Comparison of ENCODE assay signal across 13 mouse cellular contexts in genomic region chr16:57438288-57438685, GRCm38 (mm10).
DNase-seq lines count a peak whose midpoint lies in the region; ATAC-seq and TF ChIP-seq lines count a peak whose summit lies in the region.
"Had no signal": no experiment of that assay in that cellular context is flagged by ENCODE, and none has a peak within 500 bp of the region (broad histone marks: within the 10 kb centered on the region; RNA-seq: fewer than 3 reads in every experiment).

No protein-coding gene starts in this region.

- no peaks in the 10 kb centered on the region for H3K79me2 ChIP-seq in heart, adult 2 months (replicated peaks; ENCODE audit: control insufficient read depth, insufficient read depth, low read length)

- intact Hi-C loops in heart, adult 2 months (cut with DNase I): no loop called here

- no peaks in the 10 kb centered on the region for H3K9me3 ChIP-seq in heart, embryonic 16.5 days (replicated peaks; ENCODE audit: control insufficient read depth, low read length)
- H3K9me3 ChIP-seq in limb, embryonic 11.5 days (ENCODE audit: control insufficient read depth, low read length): no peaks in the 10 kb centered on the region

- no peak for TF ChIP-seq CTCF in heart, adult 2 months (IDR thresholded peaks at IDR 0.05)
- TF ChIP-seq CTCF in brain, embryonic 14.5 days (IDR thresholded peaks at IDR 0.05; ENCODE audit: borderline replicate concordance, extremely low read depth, insufficient read depth, insufficient read length): no peak

- no peak overlapping the region for H3K4me2 ChIP-seq in heart, embryonic 16.5 days (ENCODE audit: low read depth, low read length)
- H3K4me2 ChIP-seq in limb, embryonic 11.5 days (ENCODE audit: low read depth, severe bottlenecking): no peak overlapping the region

- ATAC-seq in heart, embryonic 16.5 days (replicated peaks; ENCODE audit: extremely low read depth, insufficient read depth, low FRiP score): no peak
- ATAC-seq in limb, embryonic 11.5 days (ENCODE audit: insufficient number of reproducible peaks, low FRiP score, low TSS enrichment, low read depth): no peak

- no peaks in the 10 kb centered on the region for H3K36me3 ChIP-seq in heart, embryonic 16.5 days (ENCODE audit: control insufficient read depth, insufficient read depth)
- no peaks in the 10 kb centered on the region for H3K36me3 ChIP-seq in heart, adult 2 months (ENCODE audit: control insufficient read depth, insufficient read depth, low read length)
- no peaks in the 10 kb centered on the region for H3K36me3 ChIP-seq in limb, embryonic 11.5 days (ENCODE audit: control insufficient read depth, insufficient read depth, low read length)

- DNase-seq in heart, adult 2 months: no peak
- DNase-seq in 3T3-L1 (ENCODE audit: low read depth, low spot score): peak; percentile 63
- peak; percentile 85 for DNase-seq in brain, embryonic 14.5 days (ENCODE audit: low read depth)
- DNase-seq in limb, embryonic 11.5 days (ENCODE audit: low spot score): no peak
- DNase-seq in frontal cortex, postnatal 14 days (ENCODE audit: low spot score in 2 of 2): no peak
- DNase-seq in natural killer cell, adult 2 months (ENCODE audit: low spot score in 2 of 2): no peak
- DNase-seq in left cerebral cortex, adult 8-10 months (ENCODE audit: low spot score in 2 of 2): no peak
- DNase-seq: cerebellum, adult 11 months; kidney, adult 18-20 months; thymus, postnatal 25 days had no signal

- H3K27ac ChIP-seq in heart, embryonic 16.5 days (ENCODE audit: low read length): peak overlapping the region; percentile 31; the same call in 1 of the 2 replicates
- no peak overlapping the region for H3K27ac ChIP-seq in heart, adult 2 months
- peak overlapping the region; percentile 16; the same call in 1 of the 2 replicates for H3K27ac ChIP-seq in limb, embryonic 11.5 days (replicated peaks; ENCODE audit: low read depth, low read length)
- H3K27ac ChIP-seq: macrophage had no signal

- TF ChIP-seq POLR2A in heart, adult 2 months (IDR thresholded peaks at IDR 0.05; ENCODE audit: insufficient read depth, low read depth, low read length): no peak
- no peak for TF ChIP-seq POLR2A in brain, embryonic 14.5 days (IDR thresholded peaks at IDR 0.05; ENCODE audit: borderline replicate concordance, extremely low read depth, insufficient read depth, insufficient read length, poor library complexity, severe bottlenecking)

- no peak overlapping the region for H3K9ac ChIP-seq in heart, embryonic 16.5 days (ENCODE audit: low read length)
- H3K9ac ChIP-seq in heart, adult 2 months (ENCODE audit: low read depth, low read length): no peak overlapping the region
- no peak overlapping the region for H3K9ac ChIP-seq in limb, embryonic 11.5 days (ENCODE audit: low read length)

- TF ChIP-seq EP300 in heart, adult 2 months (IDR thresholded peaks at IDR 0.05; ENCODE audit: insufficient read depth, low read depth, low read length): no peak

- H3K4me1 ChIP-seq in heart, embryonic 16.5 days (ENCODE audit: control insufficient read depth, insufficient read depth, low read length): no peaks in the 10 kb centered on the region
- H3K4me1 ChIP-seq in heart, adult 2 months (ENCODE audit: control insufficient read depth, insufficient read depth, low read length): no peaks in the 10 kb centered on the region
- peaks cover 9% of the 10 kb centered on the region for H3K4me1 ChIP-seq in limb, embryonic 11.5 days (ENCODE audit: control insufficient read depth, insufficient read depth, low read length)

- H3K27me3 ChIP-seq in heart, embryonic 16.5 days (ENCODE audit: control insufficient read depth, insufficient read depth, low read length): no peaks in the 10 kb centered on the region
- H3K27me3 ChIP-seq in heart, adult 2 months (ENCODE audit: control insufficient read depth, insufficient read depth, low read length): no peaks in the 10 kb centered on the region
- no peaks in the 10 kb centered on the region for H3K27me3 ChIP-seq in limb, embryonic 11.5 days (ENCODE audit: control insufficient read depth, insufficient read depth, low read length)

- H3K4me3 ChIP-seq in heart, embryonic 16.5 days (ENCODE audit: low read length): no peak overlapping the region
- H3K4me3 ChIP-seq in heart, adult 2 months: no peak overlapping the region
- H3K4me3 ChIP-seq in limb, embryonic 11.5 days (ENCODE audit: low read depth, low read length): no peak overlapping the region
- H3K4me3 ChIP-seq: erythroblast, embryonic 14.5 days had no signal

- 69% methylated on average over 5 of the region's 5 CpGs for WGBS in heart, embryonic 16.5 days
- WGBS in heart, adult 2 months: 73% methylated on average over 5 of the region's 5 CpGs
- 44% methylated on average over 5 of the region's 5 CpGs for WGBS in limb, embryonic 11.5 days

Comparison
In these comparisons a context has a peak if more than half of its experiments do, and no peak if none do; other contexts are left out.
1. DNase-seq: peak in 3T3-L1 (single experiment) and brain, embryonic 14.5 days (single experiment); none in heart, adult 2 months (0 of 2), limb, embryonic 11.5 days (single experiment), frontal cortex, postnatal 14 days (0 of 2), natural killer cell, adult 2 months (0 of 2) and left cerebral cortex, adult 8-10 months (0 of 2).